8 mouse cellular contexts compared by ENCODE assay signal in the genomic region with DNA sequence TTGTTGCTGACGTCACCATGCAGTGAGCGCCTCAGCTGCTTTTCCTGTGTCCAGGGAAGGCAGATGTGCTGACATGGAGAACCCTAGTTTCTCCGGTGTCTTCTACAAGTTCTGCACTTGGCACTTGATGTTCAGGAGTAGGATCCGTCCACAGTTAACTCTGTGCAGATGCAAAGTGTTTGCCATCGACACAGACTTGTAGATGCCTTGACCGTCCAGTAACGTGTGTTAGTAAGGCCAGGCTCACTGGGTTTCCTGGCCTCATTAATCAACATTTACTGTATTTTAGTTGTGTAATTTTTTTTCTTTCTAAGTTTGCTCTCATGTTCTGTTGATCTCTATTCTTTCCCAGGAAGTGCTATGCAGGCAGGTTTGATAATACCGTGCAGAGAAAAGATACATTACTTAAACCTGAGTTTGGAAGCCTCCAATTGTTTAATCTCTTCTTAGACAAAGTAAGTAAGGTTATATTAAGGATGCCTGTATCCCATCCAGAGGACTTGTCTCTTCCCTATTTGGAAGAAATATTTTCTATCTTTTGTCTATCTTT. TPM values are rescaled to one million over a fixed set of nuclear protein-coding genes. Genes with fewer than 3 reads are reported as not detected.
DNase-seq lines count a peak whose midpoint lies in the region; ATAC-seq and TF ChIP-seq lines count a peak whose summit lies in the region.
"Not testable (repeated sequence)": the region's sequence is repeated elsewhere in the genome, so short reads cannot be mapped to it uniquely, and the experiment has no call there.

No protein-coding gene starts in this region.

- DNase-seq in cerebellum, adult 2 months: peak in 1 of 2 experiments; percentile 50
- peak; percentile 10 for DNase-seq in hindbrain, embryonic 10.5 days (ENCODE audit: low spot score)
- DNase-seq in kidney, postnatal 0 days (ENCODE audit: low spot score): not testable (repeated sequence)

- not testable (repeated sequence) for H3K9me3 ChIP-seq in forebrain, embryonic 13.5 days (replicated peaks); hindbrain, embryonic 10.5 days; kidney, postnatal 0 days (replicated peaks; ENCODE audit: low read length); liver, embryonic 15.5 days (replicated peaks); midbrain, embryonic 16.5 days (replicated peaks; ENCODE audit: control insufficient read depth, low read length, poor library complexity, severe bottlenecking); stomach, embryonic 15.5 days

- WGBS in cerebellum, adult 2 months: 5% methylated on average over 6 of the region's 8 CpGs
- WGBS in forebrain, embryonic 13.5 days: 11% methylated on average over 7 of the region's 8 CpGs
- 17% methylated on average over 6 of the region's 8 CpGs for WGBS in hindbrain, embryonic 10.5 days
- WGBS in kidney, postnatal 0 days: 10% methylated on average over 6 of the region's 8 CpGs
- WGBS in liver, embryonic 15.5 days (ENCODE audit: insufficient replicate concordance): 6% methylated on average over 6 of the region's 8 CpGs
- 8% methylated on average over 6 of the region's 8 CpGs for WGBS in midbrain, embryonic 16.5 days
- 10% methylated on average over 7 of the region's 8 CpGs for WGBS in stomach, embryonic 15.5 days

- H3K27ac ChIP-seq in cerebellum, adult 2 months (ENCODE audit: insufficient read depth, low read length): 0 out of 2 replicates have a peak overlapping the region, but pooled peaks have one; percentile 28
- not testable (repeated sequence) for H3K27ac ChIP-seq in forebrain, embryonic 13.5 days
- peak overlapping the region; percentile 75 for H3K27ac ChIP-seq in hindbrain, embryonic 10.5 days
- peak overlapping the region; percentile 87 for H3K27ac ChIP-seq in kidney, postnatal 0 days
- peak overlapping the region; percentile 86 for H3K27ac ChIP-seq in liver, embryonic 15.5 days (replicated peaks)
- peak overlapping the region; percentile 83 for H3K27ac ChIP-seq in midbrain, embryonic 16.5 days (ENCODE audit: low read length)
- H3K27ac ChIP-seq in stomach, embryonic 15.5 days: peak overlapping the region; percentile 71

- peak; percentile 7 for ATAC-seq in CD4-positive, CD25-positive, alpha-beta regulatory T cell, adult 4 months
- not testable (repeated sequence) for ATAC-seq in forebrain, embryonic 13.5 days; kidney, postnatal 0 days (replicated peaks; ENCODE audit: low FRiP score, low read depth); liver, embryonic 15.5 days (ENCODE audit: insufficient read depth); midbrain, embryonic 16.5 days; stomach, embryonic 15.5 days (ENCODE audit: insufficient read depth, low FRiP score, low read depth)

- peaks cover 14% of the 10 kb centered on the region for H3K36me3 ChIP-seq in forebrain, embryonic 13.5 days (ENCODE audit: poor library complexity, severe bottlenecking)
- peaks cover 29% of the 10 kb centered on the region for H3K36me3 ChIP-seq in hindbrain, embryonic 10.5 days
- H3K36me3 ChIP-seq in kidney, postnatal 0 days (ENCODE audit: insufficient read depth, low read length); midbrain, embryonic 16.5 days (ENCODE audit: control insufficient read depth, insufficient read depth, low read length); stomach, embryonic 15.5 days: not testable (repeated sequence)
- H3K36me3 ChIP-seq in liver, embryonic 15.5 days (replicated peaks): peaks cover 16% of the 10 kb centered on the region

- peak overlapping the region; percentile 59 for H3K4me2 ChIP-seq in forebrain, embryonic 13.5 days
- peak overlapping the region; percentile 56 for H3K4me2 ChIP-seq in kidney, postnatal 0 days (ENCODE audit: low read length)
- H3K4me2 ChIP-seq in liver, embryonic 15.5 days: peak overlapping the region; percentile 68
- H3K4me2 ChIP-seq in midbrain, embryonic 16.5 days (ENCODE audit: low read length): peak overlapping the region; percentile 53
- H3K4me2 ChIP-seq in stomach, embryonic 15.5 days: peak overlapping the region; percentile 53

- not testable (repeated sequence) for H3K4me1 ChIP-seq in cerebellum, adult 2 months (ENCODE audit: control insufficient read depth, insufficient read depth, low read length); forebrain, embryonic 13.5 days; hindbrain, embryonic 10.5 days (replicated peaks); kidney, postnatal 0 days (replicated peaks; ENCODE audit: insufficient read depth, low read length); midbrain, embryonic 16.5 days (ENCODE audit: control insufficient read depth, insufficient read depth, low read length); stomach, embryonic 15.5 days
- H3K4me1 ChIP-seq in liver, embryonic 15.5 days (replicated peaks): peaks cover 11% of the 10 kb centered on the region; the same call in 1 of the 2 replicates

- H3K9ac ChIP-seq in forebrain, embryonic 13.5 days: peak overlapping the region; percentile 52; the same call in 1 of the 2 replicates
- H3K9ac ChIP-seq in kidney, postnatal 0 days (ENCODE audit: low read depth, low read length): peak overlapping the region; percentile 37; the same call in 1 of the 2 replicates
- peak overlapping the region; percentile 51 for H3K9ac ChIP-seq in liver, embryonic 15.5 days
- H3K9ac ChIP-seq in midbrain, embryonic 16.5 days (ENCODE audit: low read depth, low read length): peak overlapping the region; percentile 52
- H3K9ac ChIP-seq in stomach, embryonic 15.5 days: 0 out of 2 replicates have a peak overlapping the region, but pooled peaks have one; percentile 12

- not testable (repeated sequence) for TF ChIP-seq CTCF in cerebellum, adult 2 months (IDR thresholded peaks at IDR 0.05; ENCODE audit: borderline replicate concordance, insufficient read depth, low read depth, low read length); kidney, postnatal 0 days (IDR thresholded peaks at IDR 0.05; ENCODE audit: low read depth)

- H3K27me3 ChIP-seq in cerebellum, adult 2 months (ENCODE audit: control insufficient read depth, insufficient read depth, low read length); forebrain, embryonic 13.5 days; hindbrain, embryonic 10.5 days (ENCODE audit: insufficient read depth, poor library complexity, severe bottlenecking); kidney, postnatal 0 days (ENCODE audit: insufficient read depth, low read length); midbrain, embryonic 16.5 days (ENCODE audit: control insufficient read depth, insufficient read depth, low read depth, low read length); stomach, embryonic 15.5 days (replicated peaks): not testable (repeated sequence)
- peaks cover 14% of the 10 kb centered on the region for H3K27me3 ChIP-seq in liver, embryonic 15.5 days

- peak overlapping the region; percentile 60 for H3K4me3 ChIP-seq in cerebellum, adult 2 months (replicated peaks; ENCODE audit: insufficient read depth, low read depth, low read length)
- H3K4me3 ChIP-seq in forebrain, embryonic 13.5 days: peak overlapping the region; percentile 46
- peak overlapping the region; percentile 54 for H3K4me3 ChIP-seq in hindbrain, embryonic 10.5 days
- H3K4me3 ChIP-seq in kidney, postnatal 0 days (replicated peaks; ENCODE audit: low read depth, low read length): peak overlapping the region; percentile 46
- peak overlapping the region; percentile 63 for H3K4me3 ChIP-seq in liver, embryonic 15.5 days (replicated peaks)
- H3K4me3 ChIP-seq in midbrain, embryonic 16.5 days (ENCODE audit: low read depth, low read length): peak overlapping the region; percentile 48
- H3K4me3 ChIP-seq in stomach, embryonic 15.5 days (replicated peaks): peak overlapping the region; percentile 54

- TF ChIP-seq POLR2A in cerebellum, adult 2 months (IDR thresholded peaks at IDR 0.05; ENCODE audit: borderline replicate concordance, insufficient read depth, low read length): not testable (repeated sequence)

RNA-seq across cellular contexts. Expression of a gene that starts 0.6 kb away (rescaled TPM):
- polyA plus RNA-seq in CD4-positive, CD25-positive, alpha-beta regulatory T cell, adult 4 months (2017; shearing (Covaris generic)): 10 to 100 TPM; 29.3 to 31.1 TPM
- polyA plus RNA-seq in cerebellum, adult 2 months (2012; rRNA removed): 7.7 and 8.7 TPM in 2 replicates
- polyA plus RNA-seq in forebrain, embryonic 13.5 days (2015; fragmentation: Nextera tagmentation; extraction: Ambion mirVana): 15.0 and 15.5 TPM in 2 replicates
- 12.1 and 13.3 TPM in 2 replicates for polyA plus RNA-seq in hindbrain, embryonic 10.5 days (2016; fragmentation: Nextera tagmentation; extraction: Ambion mirVana)
- polyA plus RNA-seq in kidney, postnatal 0 days (2015; fragmentation: Nextera tagmentation; extraction: Ambion mirVana): 10.8 and 13.0 TPM in 2 replicates
- 5.9 and 6.0 TPM in 2 replicates for polyA plus RNA-seq in liver, embryonic 15.5 days (2015; fragmentation: Nextera tagmentation; extraction: Ambion mirVana)
- 14.1 and 15.6 TPM in 2 replicates for polyA plus RNA-seq in midbrain, embryonic 16.5 days (2015; fragmentation: Nextera tagmentation; extraction: Ambion mirVana)
- 14.0 and 15.1 TPM in 2 replicates for polyA plus RNA-seq in stomach, embryonic 15.5 days (2015; fragmentation: Nextera tagmentation; extraction: Ambion mirVana)

RNA-seq across cellular contexts. Expression of a gene that starts 13.8 kb away (rescaled TPM):
- polyA plus RNA-seq in CD4-positive, CD25-positive, alpha-beta regulatory T cell, adult 4 months (2017; shearing (Covaris generic)): 10 to 100 TPM; 21.2 to 22.6 TPM
- polyA plus RNA-seq in cerebellum, adult 2 months (2012; rRNA removed): 3.6 and 4.3 TPM in 2 replicates
- 10.7 and 12.1 TPM in 2 replicates for polyA plus RNA-seq in forebrain, embryonic 13.5 days (2015; fragmentation: Nextera tagmentation; extraction: Ambion mirVana)
- polyA plus RNA-seq in hindbrain, embryonic 10.5 days (2016; fragmentation: Nextera tagmentation; extraction: Ambion mirVana): 6.3 and 8.3 TPM in 2 replicates
- 10.8 and 12.0 TPM in 2 replicates for polyA plus RNA-seq in kidney, postnatal 0 days (2015; fragmentation: Nextera tagmentation; extraction: Ambion mirVana)
- 2.0 and 2.2 TPM in 2 replicates for polyA plus RNA-seq in liver, embryonic 15.5 days (2015; fragmentation: Nextera tagmentation; extraction: Ambion mirVana)
- polyA plus RNA-seq in midbrain, embryonic 16.5 days (2015; fragmentation: Nextera tagmentation; extraction: Ambion mirVana): 12.8 and 14.8 TPM in 2 replicates
- polyA plus RNA-seq in stomach, embryonic 15.5 days (2015; fragmentation: Nextera tagmentation; extraction: Ambion mirVana): 9.4 and 9.9 TPM in 2 replicates

RNA-seq across cellular contexts. Expression of a gene that starts 56.8 kb away (rescaled TPM):
- polyA plus RNA-seq in CD4-positive, CD25-positive, alpha-beta regulatory T cell, adult 4 months (2017; shearing (Covaris generic)): 10 to 100 TPM; 14.3 to 16.2 TPM
- 3.3 and 3.7 TPM in 2 replicates for polyA plus RNA-seq in cerebellum, adult 2 months (2012; rRNA removed)
- 6.6 and 7.3 TPM in 2 replicates for polyA plus RNA-seq in forebrain, embryonic 13.5 days (2015; fragmentation: Nextera tagmentation; extraction: Ambion mirVana)
- polyA plus RNA-seq in hindbrain, embryonic 10.5 days (2016; fragmentation: Nextera tagmentation; extraction: Ambion mirVana): 4.6 and 5.6 TPM in 2 replicates
- 8.1 and 10.6 TPM in 2 replicates for polyA plus RNA-seq in kidney, postnatal 0 days (2015; fragmentation: Nextera tagmentation; extraction: Ambion mirVana)
- 2.3 and 2.8 TPM in 2 replicates for polyA plus RNA-seq in liver, embryonic 15.5 days (2015; fragmentation: Nextera tagmentation; extraction: Ambion mirVana)
- 10.1 and 11.2 TPM in 2 replicates for polyA plus RNA-seq in midbrain, embryonic 16.5 days (2015; fragmentation: Nextera tagmentation; extraction: Ambion mirVana)
- 6.1 and 6.9 TPM in 2 replicates for polyA plus RNA-seq in stomach, embryonic 15.5 days (2015; fragmentation: Nextera tagmentation; extraction: Ambion mirVana)

RNA-seq across cellular contexts. Expression of a gene that starts 60.0 kb away (rescaled TPM):
- 10 to 100 TPM; 48.6 to 79.8 TPM for polyA plus RNA-seq in CD4-positive, CD25-positive, alpha-beta regulatory T cell, adult 4 months (2017; shearing (Covaris generic))
- polyA plus RNA-seq in cerebellum, adult 2 months (2012; rRNA removed): 0.81 and 1.00 TPM in 2 replicates
- 2.4 and 2.6 TPM in 2 replicates for polyA plus RNA-seq in forebrain, embryonic 13.5 days (2015; fragmentation: Nextera tagmentation; extraction: Ambion mirVana)
- polyA plus RNA-seq in hindbrain, embryonic 10.5 days (2016; fragmentation: Nextera tagmentation; extraction: Ambion mirVana): 1.9 and 2.8 TPM in 2 replicates
- 1.6 and 1.8 TPM in 2 replicates for polyA plus RNA-seq in kidney, postnatal 0 days (2015; fragmentation: Nextera tagmentation; extraction: Ambion mirVana)
- 9.2 and 10.0 TPM in 2 replicates for polyA plus RNA-seq in liver, embryonic 15.5 days (2015; fragmentation: Nextera tagmentation; extraction: Ambion mirVana)
- 6.0 and 7.1 TPM in 2 replicates for polyA plus RNA-seq in midbrain, embryonic 16.5 days (2015; fragmentation: Nextera tagmentation; extraction: Ambion mirVana)
- polyA plus RNA-seq in stomach, embryonic 15.5 days (2015; fragmentation: Nextera tagmentation; extraction: Ambion mirVana): 4.1 TPM in 2 replicates
